Mouse (Mus musculus): ENCODE data around the gene Trio. TPM values are rescaled to one million over a fixed set of nuclear protein-coding genes. Genes with fewer than 3 reads are reported as not detected.

Gene Trio
- total and polyA plus RNA-seq, 3 experiments: 0.66 TPM; not detected in 2

- H3K27me3 ChIP-seq (ENCODE audit: insufficient read depth, low read length): no peaks in the 10 kb centered on the region
- H3K36me3 ChIP-seq (replicated peaks): no peaks in the 10 kb centered on the region
- H3K4me3 ChIP-seq (ENCODE audit: low read depth, low read length): no peak overlapping the region
- no peak for TF ChIP-seq GATA2 (IDR thresholded peaks at IDR 0.05; ENCODE audit: borderline replicate concordance, low read depth, low read length)
- no peak for TF ChIP-seq CTCF (IDR thresholded peaks at IDR 0.05; ENCODE audit: low read depth, low read length)
- no peak for TF ChIP-seq TAL1 (conservative IDR thresholded peaks at IDR 0.05; ENCODE audit: low read depth, low read length)
- no peak for TF ChIP-seq GATA1 (IDR thresholded peaks at IDR 0.05; ENCODE audit: borderline replicate concordance, low read length)
- no peak for TF ChIP-seq POLR2AphosphoS5 (IDR thresholded peaks at IDR 0.05; ENCODE audit: insufficient replicate concordance, low read depth, low read length)
- DNase-seq (ENCODE audit: low spot score) (no peak), ATAC-seq (ENCODE audit: extremely low read depth, insufficient number of reproducible peaks, low FRiP score, poor library complexity, severe bottlenecking) (no peak)
- H3K9me3 ChIP-seq (replicated peaks): peaks cover 9% of the 10 kb centered on the region
- no peaks in the 10 kb centered on the region for H3K4me1 ChIP-seq (ENCODE audit: insufficient read depth, low read depth, low read length)
Measured at GRCm38 (mm10) chr15:27683206-27683605, 342.4 kb downstream of the Trio start.

GRCm38 (mm10) chr15:27682619-27683018, 343.0 kb downstream of the Trio start:
- no peaks in the 10 kb centered on the region for H3K27me3 ChIP-seq (ENCODE audit: insufficient read depth, low read length)
- no peak overlapping the region for H3K4me3 ChIP-seq (ENCODE audit: low read depth, low read length)
- TF ChIP-seq TAL1 (conservative IDR thresholded peaks at IDR 0.05; ENCODE audit: low read depth, low read length): no peak
- TF ChIP-seq CTCF (IDR thresholded peaks at IDR 0.05; ENCODE audit: low read depth, low read length): no peak
- TF ChIP-seq GATA1 (IDR thresholded peaks at IDR 0.05; ENCODE audit: borderline replicate concordance, low read length): no peak
- TF ChIP-seq GATA2 (IDR thresholded peaks at IDR 0.05; ENCODE audit: borderline replicate concordance, low read depth, low read length): no peak
- no peak for TF ChIP-seq POLR2AphosphoS5 (IDR thresholded peaks at IDR 0.05; ENCODE audit: insufficient replicate concordance, low read depth, low read length)
- ATAC-seq (ENCODE audit: extremely low read depth, insufficient number of reproducible peaks, low FRiP score, poor library complexity, severe bottlenecking): no peak
- no peaks in the 10 kb centered on the region for H3K4me1 ChIP-seq (ENCODE audit: insufficient read depth, low read depth, low read length)
- DNase-seq (ENCODE audit: low spot score): no peak
- peaks cover 9% of the 10 kb centered on the region for H3K9me3 ChIP-seq (replicated peaks)
- H3K36me3 ChIP-seq (replicated peaks): no peaks in the 10 kb centered on the region

- H3K9me3 ChIP-seq (replicated peaks): peaks cover 9% of the 10 kb centered on the region
- no peaks in the 10 kb centered on the region for H3K27me3 ChIP-seq (ENCODE audit: insufficient read depth, low read length)
- no peaks in the 10 kb centered on the region for H3K4me1 ChIP-seq (ENCODE audit: insufficient read depth, low read depth, low read length)
- no peak for DNase-seq (ENCODE audit: low spot score)
- ATAC-seq (ENCODE audit: extremely low read depth, insufficient number of reproducible peaks, low FRiP score, poor library complexity, severe bottlenecking): no peak
- H3K4me3 ChIP-seq (ENCODE audit: low read depth, low read length): no peak within 1 kb of the TSS; the same call in 1 of the 2 replicates
- TF ChIP-seq TAL1 (conservative IDR thresholded peaks at IDR 0.05; ENCODE audit: low read depth, low read length) (no peak), GATA1 (IDR thresholded peaks at IDR 0.05; ENCODE audit: borderline replicate concordance, low read length) (no peak), POLR2AphosphoS5 (IDR thresholded peaks at IDR 0.05; ENCODE audit: insufficient replicate concordance, low read depth, low read length) (no peak), GATA2 (IDR thresholded peaks at IDR 0.05; ENCODE audit: borderline replicate concordance, low read depth, low read length) (no peak), CTCF (IDR thresholded peaks at IDR 0.05; ENCODE audit: low read depth, low read length) (no peak)
- no peaks in the 10 kb centered on the region for H3K36me3 ChIP-seq (replicated peaks)
Measured at GRCm38 (mm10) chr15:27681419-27682187, 344.0 kb downstream of the Trio start, which contains the start of gene Otulinl. TSS of gene Otulinl (minus strand) at chr15:27681579.

GRCm38 (mm10) chr15:27680997-27681396, 344.7 kb downstream of the Trio start:
- Histone ChIP-seq H3K9me3 (replicated peaks) (peaks cover 9% of the 10 kb centered on the region), H3K36me3 (replicated peaks) (no peaks in the 10 kb centered on the region), H3K4me3 (ENCODE audit: low read depth, low read length) (no peak overlapping the region; the same call in 1 of the 2 replicates), H3K4me1 (ENCODE audit: insufficient read depth, low read depth, low read length) (no peaks in the 10 kb centered on the region), H3K27me3 (ENCODE audit: insufficient read depth, low read length) (no peaks in the 10 kb centered on the region)
- DNase-seq (ENCODE audit: low spot score) (no peak), ATAC-seq (ENCODE audit: extremely low read depth, insufficient number of reproducible peaks, low FRiP score, poor library complexity, severe bottlenecking) (no peak)
- TF ChIP-seq GATA1 (IDR thresholded peaks at IDR 0.05; ENCODE audit: borderline replicate concordance, low read length): no peak
- TF ChIP-seq CTCF (IDR thresholded peaks at IDR 0.05; ENCODE audit: low read depth, low read length): no peak
- no peak for TF ChIP-seq POLR2AphosphoS5 (IDR thresholded peaks at IDR 0.05; ENCODE audit: insufficient replicate concordance, low read depth, low read length)
- TF ChIP-seq TAL1 (conservative IDR thresholded peaks at IDR 0.05; ENCODE audit: low read depth, low read length): no peak
- no peak for TF ChIP-seq GATA2 (IDR thresholded peaks at IDR 0.05; ENCODE audit: borderline replicate concordance, low read depth, low read length)

Other genes with a start within 250 kb of the Trio start
- not detected in 2 replicates for gene Dnah5, start 177.9 kb upstream of the Trio start, total RNA-seq (2014; fragmentation: Nextera tagmentation)
- under 0.01 TPM in 2 replicates for gene Dnah5, start 177.9 kb upstream of the Trio start, total RNA-seq (2017)
- not detected in 2 replicates for gene Dnah5, start 177.9 kb upstream of the Trio start, polyA plus RNA-seq (2012)

Data from G1E (cell line).